Mouse (Mus musculus) CH12.LX (cell line): ENCODE measurements at regions not wholly inside any gene's neighbourhood (a gene's known extent, or its start where the extent isn't known, plus 50 kb on each side); places are given as distances from the start of the nearest gene placed in this dataset.
A peak's percentile ranks its signal among the peaks of the same experiment; 100 is the strongest.

ENCODE experiments used
- DNase-seq: peaks from one replicate; pipeline ENCODE4 v3.0.0-alpha.2; 2013; ENCODE audit errors: extremely low read depth
- H3K27ac ChIP-seq: 2 replicates; pipeline ENCODE4 v1.5.1; 2012; ENCODE audit warnings: low read depth, mild to moderate bottlenecking, control low read depth, moderate library complexity; ENCODE audit not compliant: insufficient read depth
- H3K27me3 ChIP-seq: replicated peaks from 2 replicates; pipeline ENCODE3; 2012; ENCODE audit warnings: inconsistent platforms
- H3K36me3 ChIP-seq, 2 experiments: replicated peaks in 1 of 2; 2 replicates each; pipeline versions ENCODE3 to v1.6.1; 2012; ENCODE audit warnings: inconsistent platforms in 1 of 2, low read length in 1 of 2, mild to moderate bottlenecking in 1 of 2, mixed read lengths in 1 of 2, moderate library complexity in 1 of 2; ENCODE audit not compliant: control insufficient read depth in 1 of 2, insufficient read depth in 1 of 2
- H3K4me1 ChIP-seq, 2 experiments: 2 replicates each; pipeline ENCODE4 v1.6.1; 2012; ENCODE audit warnings: inconsistent platforms in 1 of 2, moderate library complexity in 1 of 2; ENCODE audit not compliant: insufficient read depth in 2 of 2, control insufficient read depth in 1 of 2
- H3K4me2 ChIP-seq: 2 replicates; pipeline ENCODE4 v1.6.1; 2012; ENCODE audit warnings: low read depth, mild to moderate bottlenecking, control low read depth; ENCODE audit not compliant: poor library complexity, insufficient read depth, severe bottlenecking
- H3K4me3 ChIP-seq, 3 experiments: fragments of 150-350 bp in 1 of 3; sonication (generic) in 1 of 3; replicated peaks in 1 of 3; 2 replicates each; pipeline versions ENCODE3 to v1.5.1; 2011 to 2012; ENCODE audit warnings: low read depth in 2 of 3, low read length in 2 of 3, mild to moderate bottlenecking in 2 of 3, moderate library complexity in 2 of 3, control low read depth in 1 of 3, improper control_type of control experiment in 1 of 3, inconsistent platforms in 1 of 3, mixed read lengths in 1 of 3; ENCODE audit not compliant: poor library complexity in 1 of 3
- H3K79me2 ChIP-seq: replicated peaks from 2 replicates; pipeline ENCODE4 v1.6.1; 2012; ENCODE audit warnings: mild to moderate bottlenecking, moderate library complexity; ENCODE audit not compliant: control insufficient read depth, poor library complexity, insufficient read depth, severe bottlenecking; ENCODE audit errors: extremely low read depth
- H3K9ac ChIP-seq: 2 replicates; pipeline ENCODE4 v1.6.1; 2012; ENCODE audit warnings: low read depth, mild to moderate bottlenecking, control low read depth, moderate library complexity; ENCODE audit not compliant: insufficient read depth
- H3K9me3 ChIP-seq: replicated peaks from 2 replicates; pipeline ENCODE3; 2012; ENCODE audit warnings: low read length, inconsistent platforms, mixed read lengths
- BHLHE40 ChIP-seq: IDR thresholded peaks from 2 replicates; pipeline ENCODE4 v1.6.1; 2011; ENCODE audit warnings: mild to moderate bottlenecking, low read depth, low read length, improper control_type of control experiment
- CHD1 ChIP-seq: IDR thresholded peaks from 2 replicates; pipeline ENCODE4 v1.6.1; 2012; ENCODE audit warnings: low read depth, low read length, improper control_type of control experiment, inconsistent platforms
- CHD2 ChIP-seq: IDR thresholded peaks from 2 replicates; pipeline ENCODE4 v1.6.1; 2011; ENCODE audit warnings: low read length, improper control_type of control experiment
- CTCF ChIP-seq, 2 experiments: IDR thresholded peaks in 1 of 2; conservative IDR thresholded peaks in 1 of 2; 2 replicates each; pipeline ENCODE4 v1.5.1; 2011 to 2012; ENCODE audit warnings: low read depth in 2 of 2, low read length in 2 of 2, improper control_type of control experiment in 1 of 2, inconsistent platforms in 1 of 2, mild to moderate bottlenecking in 1 of 2, moderate library complexity in 1 of 2
- E2F4 ChIP-seq: IDR thresholded peaks from 2 replicates; pipeline ENCODE4 v1.6.1; 2011; ENCODE audit warnings: low read depth, low read length, improper control_type of control experiment; ENCODE audit not compliant: insufficient replicate concordance
- GABPA ChIP-seq: IDR thresholded peaks from 2 replicates; pipeline ENCODE4 v1.6.1; 2012; ENCODE audit warnings: low read depth, low read length, improper control_type of control experiment, inconsistent platforms; ENCODE audit not compliant: insufficient replicate concordance
- HCFC1 ChIP-seq: IDR thresholded peaks from 2 replicates; pipeline ENCODE4 v1.6.1; 2012; ENCODE audit warnings: low read depth, mild to moderate bottlenecking, inconsistent platforms, low read length, improper control_type of control experiment
- IRF4 ChIP-seq: IDR thresholded peaks from 2 replicates; pipeline ENCODE4 v1.6.1; 2014; ENCODE audit warnings: low read depth, mild to moderate bottlenecking, inconsistent platforms, low read length, improper control_type of control experiment
- KAT2A ChIP-seq: IDR thresholded peaks from 2 replicates; pipeline ENCODE4 v1.6.1; 2012; ENCODE audit warnings: low read length, improper control_type of control experiment, inconsistent platforms; ENCODE audit not compliant: insufficient replicate concordance
- MAFK ChIP-seq: IDR thresholded peaks from 2 replicates; pipeline ENCODE4 v1.6.1; 2011; ENCODE audit warnings: low read length, improper control_type of control experiment; ENCODE audit not compliant: insufficient replicate concordance
- MAX ChIP-seq: IDR thresholded peaks from 2 replicates; pipeline ENCODE4 v1.6.1; 2011; ENCODE audit warnings: low read length, improper control_type of control experiment
- MEF2A ChIP-seq: IDR thresholded peaks from 2 replicates; pipeline ENCODE4 v1.6.1; 2014; ENCODE audit warnings: low read depth, mild to moderate bottlenecking, inconsistent platforms, low read length, improper control_type of control experiment, borderline replicate concordance
- MXI1 ChIP-seq: IDR thresholded peaks from 2 replicates; pipeline ENCODE4 v1.6.1; 2011; ENCODE audit warnings: mild to moderate bottlenecking, low read depth, low read length, improper control_type of control experiment
- NRF1 ChIP-seq: IDR thresholded peaks from 2 replicates; pipeline ENCODE4 v1.6.1; 2014; ENCODE audit warnings: low read depth, mild to moderate bottlenecking, inconsistent platforms, low read length, improper control_type of control experiment, moderate library complexity
- PAX5 ChIP-seq: IDR thresholded peaks from 2 replicates; pipeline ENCODE4 v1.6.1; 2012; ENCODE audit warnings: low read length, inconsistent platforms, mixed read lengths
- POLR2A ChIP-seq: IDR thresholded peaks from 2 replicates; pipeline ENCODE4 v1.6.1; 2011; ENCODE audit warnings: low read depth, mild to moderate bottlenecking, improper control_type of control experiment, low read length
- POLR2AphosphoS2 ChIP-seq: IDR thresholded peaks from 2 replicates; pipeline ENCODE4 v1.6.1; 2011; ENCODE audit warnings: low read depth, low read length, improper control_type of control experiment
- RAD21 ChIP-seq: IDR thresholded peaks from 2 replicates; pipeline ENCODE4 v1.6.1; 2011; ENCODE audit warnings: low read depth, mild to moderate bottlenecking, low read length, improper control_type of control experiment, moderate library complexity
- SMC3 ChIP-seq: IDR thresholded peaks from 2 replicates; pipeline ENCODE4 v1.6.1; 2011; ENCODE audit warnings: low read depth, low read length, improper control_type of control experiment
- UBTF ChIP-seq: IDR thresholded peaks from 2 replicates; pipeline ENCODE4 v1.6.1; 2012; ENCODE audit warnings: low read depth, mild to moderate bottlenecking, inconsistent platforms, low read length, improper control_type of control experiment, moderate library complexity
- ZC3H11A ChIP-seq: IDR thresholded peaks from 2 replicates; pipeline ENCODE4 v1.6.1; 2012; ENCODE audit warnings: low read depth, mild to moderate bottlenecking, inconsistent platforms, low read length, improper control_type of control experiment
- ZNF384 ChIP-seq: IDR thresholded peaks from 2 replicates; pipeline ENCODE4 v1.6.1; 2012; ENCODE audit warnings: low read depth, low read length, improper control_type of control experiment, inconsistent platforms
- dilution Hi-C: fragments of 300-500 bp; cut with MboI; formaldehyde crosslinking; loops from 2 replicates; pipeline ENCODE4 v1.14.3; 2020; ENCODE audit warnings: low sequenced_read_pairs; ENCODE audit not compliant: extremely low pct_unique_long_range_greater_than_20kb, extremely low pct_ligation_motif_present
- in situ Hi-C: fragments of 300-500 bp; cut with MboI; formaldehyde crosslinking; loops from 3 replicates; pipeline ENCODE4 v1.14.3; 2019; ENCODE audit warnings: low sequenced_read_pairs, low pct_ligation_motif_present, low pct_unique_long_range_greater_than_20kb, mixed read lengths

GRCm38 (mm10) chr2:173453569-173454405 is 68.6 kb upstream of the 1700021F07Rik start:
- H3K27me3 ChIP-seq = peaks cover 4% of the 10 kb centered on the region
- peak; percentile 39 for DNase-seq
- dilution Hi-C loops = no loop called here
- H3K4me3 ChIP-seq = no peak overlapping the region
- no peak overlapping the region for H3K4me2 ChIP-seq
- no peak overlapping the region for H3K27ac ChIP-seq
- H3K9me3 ChIP-seq = peaks cover 23% of the 10 kb centered on the region
- no peaks in the 10 kb centered on the region for H3K36me3 ChIP-seq
- TF ChIP-seq CTCF (conservative IDR thresholded peaks at IDR 0.05 in 1 of 2, IDR thresholded peaks at IDR 0.05 in 1 of 2; ENCODE audit: low read depth in 2 of 2, low read length in 2 of 2) = peak; percentile 72 to 79
- peak; percentile 87 for TF ChIP-seq SMC3
- TF ChIP-seq PAX5 = no peak
- peak; percentile 48; the same call in 1 of the 2 replicates for TF ChIP-seq ZC3H11A
- no peak for TF ChIP-seq MAX
- TF ChIP-seq MEF2A = no peak
- TF ChIP-seq RAD21 = peak; percentile 75
- TF ChIP-seq KAT2A = no peak
- TF ChIP-seq CHD2 = no peak
- no peak for TF ChIP-seq ZNF384
- TF ChIP-seq, all 38 proteins: peak for 4
- in situ Hi-C loops = loop anchor here (5.0 to 10.0 kb wide), 3 partner anchors 71 to 221 kb away; partner anchors contain the start of genes 1700021F07Rik and Pmepa1
- no peak overlapping the region for H3K9ac ChIP-seq
- H3K4me1 ChIP-seq = peaks cover 5 to 24% of the 10 kb centered on the region in 2 experiments
- no peaks in the 10 kb centered on the region for H3K79me2 ChIP-seq

- H3K4me2 ChIP-seq = no peak overlapping the region
- H3K36me3 ChIP-seq = no peaks in the 10 kb centered on the region
- peaks cover 5 to 14% of the 10 kb centered on the region in 2 experiments for H3K4me1 ChIP-seq
- H3K27ac ChIP-seq = no peak overlapping the region
- no peak overlapping the region for H3K4me3 ChIP-seq
- TF ChIP-seq MXI1 (no peak), MAFK (no peak), HCFC1 (no peak), POLR2A (no peak), NRF1 (no peak), POLR2AphosphoS2 (no peak), GABPA (no peak), IRF4 (no peak), ZNF384 (no peak), E2F4 (no peak), CHD1 (no peak), UBTF (no peak), BHLHE40 (no peak)
- dilution Hi-C loops = no loop called here
- peaks cover 21% of the 10 kb centered on the region for H3K9me3 ChIP-seq
- peaks cover 4% of the 10 kb centered on the region for H3K27me3 ChIP-seq
- in situ Hi-C loops = loop anchor here (5.0 to 10.0 kb wide), 3 partner anchors 70 to 222 kb away; partner anchors contain the start of genes 1700021F07Rik and Pmepa1
- no peak overlapping the region for H3K9ac ChIP-seq
- DNase-seq = no peak
- H3K79me2 ChIP-seq = no peaks in the 10 kb centered on the region
Observed at GRCm38 (mm10) chr2:173454741-173455140, 67.6 kb upstream of the 1700021F07Rik start.
